Mouse (Mus musculus): ENCODE results near the gene Prss57. TPM values are rescaled to one million over a fixed set of nuclear protein-coding genes. Genes with fewer than 3 reads are reported as not detected.

Prss57 gene
- polyA plus RNA-seq, 1 experiment, result 0.03 TPM

- no peaks in the 10 kb centered on the region for H3K36me3 ChIP-seq (ENCODE audit: control insufficient read depth, insufficient read depth, low read length)
- DNase-seq, result peak; percentile 93
- H3K27ac ChIP-seq (ENCODE audit: insufficient read depth, low read depth, low read length), result peak within 1 kb of the TSS; percentile 76
- peaks cover 18% of the 10 kb centered on the region; the same call in 1 of the 2 replicates for H3K4me1 ChIP-seq (ENCODE audit: control insufficient read depth, insufficient read depth, low read length)
- TF ChIP-seq POLR2A (IDR thresholded peaks at IDR 0.05; ENCODE audit: low read depth, low read length), result no peak
- TF ChIP-seq CTCF (conservative IDR thresholded peaks at IDR 0.05; ENCODE audit: insufficient read depth, insufficient read length, low read depth, low read length), result peak; percentile 71
- WGBS, result 4% methylated on average over 51 of the region's 51 CpGs
- no peaks in the 10 kb centered on the region for H3K27me3 ChIP-seq (replicated peaks; ENCODE audit: control insufficient read depth, insufficient read depth, low read length)
- peak within 1 kb of the TSS; percentile 53 for H3K4me3 ChIP-seq (ENCODE audit: insufficient read depth, low read depth, low read length)
These were observed 2.4 kb upstream of the Prss57 start, which contains the start of gene Palm for GRCm38 (mm10) chr10:79793051-79793737. Gene Palm, plus strand, starts transcription at chr10:79793572.

GRCm38 (mm10) chr10:79792339-79793040 lies 1.7 kb upstream of the Prss57 start:
- Histone ChIP-seq H3K27ac (ENCODE audit: insufficient read depth, low read depth, low read length) (peak overlapping the region; percentile 76), H3K4me3 (ENCODE audit: insufficient read depth, low read depth, low read length) (no peak overlapping the region), H3K36me3 (ENCODE audit: control insufficient read depth, insufficient read depth, low read length) (no peaks in the 10 kb centered on the region), H3K27me3 (replicated peaks; ENCODE audit: control insufficient read depth, insufficient read depth, low read length) (no peaks in the 10 kb centered on the region), H3K4me1 (ENCODE audit: control insufficient read depth, insufficient read depth, low read length) (0 out of 2 replicates have a peak, but pooled peaks cover 11% of the 10 kb centered on the region)
- WGBS, result 79% methylated on average over 5 of the region's 5 CpGs
- no peak for DNase-seq
- TF ChIP-seq POLR2A (IDR thresholded peaks at IDR 0.05; ENCODE audit: low read depth, low read length) (no peak), CTCF (conservative IDR thresholded peaks at IDR 0.05; ENCODE audit: insufficient read depth, insufficient read length, low read depth, low read length) (no peak)

- Histone ChIP-seq H3K4me3 (ENCODE audit: insufficient read depth, low read depth, low read length) (no peak overlapping the region), H3K36me3 (ENCODE audit: control insufficient read depth, insufficient read depth, low read length) (no peaks in the 10 kb centered on the region), H3K27me3 (replicated peaks; ENCODE audit: control insufficient read depth, insufficient read depth, low read length) (no peaks in the 10 kb centered on the region), H3K27ac (ENCODE audit: insufficient read depth, low read depth, low read length) (no peak overlapping the region), H3K4me1 (ENCODE audit: control insufficient read depth, insufficient read depth, low read length) (0 out of 2 replicates have a peak, but pooled peaks cover 7% of the 10 kb centered on the region)
- DNase-seq, result no peak
- WGBS, result 86% methylated on average over 2 of the region's 2 CpGs
- TF ChIP-seq POLR2A (IDR thresholded peaks at IDR 0.05; ENCODE audit: low read depth, low read length), result no peak
- TF ChIP-seq CTCF (conservative IDR thresholded peaks at IDR 0.05; ENCODE audit: insufficient read depth, insufficient read length, low read depth, low read length), result no peak
These were observed 1.2 kb downstream of the Prss57 start for GRCm38 (mm10) chr10:79789581-79789980.

GRCm38 (mm10) chr10:79788386-79789158 lies 2.2 kb downstream of the Prss57 start:
- Histone ChIP-seq H3K36me3 (ENCODE audit: control insufficient read depth, insufficient read depth, low read length) (no peaks in the 10 kb centered on the region), H3K27ac (ENCODE audit: insufficient read depth, low read depth, low read length) (no peak overlapping the region), H3K4me3 (ENCODE audit: insufficient read depth, low read depth, low read length) (no peak overlapping the region), H3K4me1 (ENCODE audit: control insufficient read depth, insufficient read depth, low read length) (0 out of 2 replicates have a peak, but pooled peaks cover 7% of the 10 kb centered on the region), H3K27me3 (replicated peaks; ENCODE audit: control insufficient read depth, insufficient read depth, low read length) (no peaks in the 10 kb centered on the region)
- TF ChIP-seq POLR2A (IDR thresholded peaks at IDR 0.05; ENCODE audit: low read depth, low read length) (no peak), CTCF (conservative IDR thresholded peaks at IDR 0.05; ENCODE audit: insufficient read depth, insufficient read length, low read depth, low read length) (peak; percentile 74)
- peak; percentile 88 for DNase-seq
- 26% methylated on average over 7 of the region's 7 CpGs for WGBS

GRCm38 (mm10) chr10:79783920-79784800 lies 6.6 kb downstream of the Prss57 start:
- H3K27me3 ChIP-seq (replicated peaks; ENCODE audit: control insufficient read depth, insufficient read depth, low read length), result no peaks in the 10 kb centered on the region
- no peak overlapping the region for H3K4me3 ChIP-seq (ENCODE audit: insufficient read depth, low read depth, low read length)
- DNase-seq, result no peak
- WGBS, result 58% methylated on average over 27 of the region's 27 CpGs
- no peaks in the 10 kb centered on the region for H3K4me1 ChIP-seq (ENCODE audit: control insufficient read depth, insufficient read depth, low read length)
- no peak overlapping the region for H3K27ac ChIP-seq (ENCODE audit: insufficient read depth, low read depth, low read length)
- no peaks in the 10 kb centered on the region for H3K36me3 ChIP-seq (ENCODE audit: control insufficient read depth, insufficient read depth, low read length)
- TF ChIP-seq POLR2A (IDR thresholded peaks at IDR 0.05; ENCODE audit: low read depth, low read length), result no peak
- TF ChIP-seq CTCF (conservative IDR thresholded peaks at IDR 0.05; ENCODE audit: insufficient read depth, insufficient read length, low read depth, low read length), result peak; percentile 52

GRCm38 (mm10) chr10:79783050-79783449 lies 7.7 kb downstream of the Prss57 start:
- peak; percentile 48 for DNase-seq
- Histone ChIP-seq H3K4me3 (ENCODE audit: insufficient read depth, low read depth, low read length) (no peak overlapping the region), H3K27ac (ENCODE audit: insufficient read depth, low read depth, low read length) (no peak overlapping the region), H3K4me1 (ENCODE audit: control insufficient read depth, insufficient read depth, low read length) (no peaks in the 10 kb centered on the region), H3K36me3 (ENCODE audit: control insufficient read depth, insufficient read depth, low read length) (no peaks in the 10 kb centered on the region), H3K27me3 (replicated peaks; ENCODE audit: control insufficient read depth, insufficient read depth, low read length) (no peaks in the 10 kb centered on the region)
- TF ChIP-seq POLR2A (IDR thresholded peaks at IDR 0.05; ENCODE audit: low read depth, low read length), result no peak
- TF ChIP-seq CTCF (conservative IDR thresholded peaks at IDR 0.05; ENCODE audit: insufficient read depth, insufficient read length, low read depth, low read length), result peak; percentile 55; the same call in 1 of the 2 replicates
- WGBS, result 46% methylated on average over 7 of the region's 7 CpGs
